Mouse (Mus musculus) midbrain, embryonic 14.5 days (tissue): ENCODE results near the gene Golga3. TPM values are rescaled to one million over a fixed set of nuclear protein-coding genes. Genes with fewer than 3 reads are reported as not detected.

ENCODE experiments used
- ATAC-seq: fragments of 200-750 bp; cut with Nextera tagmentation; 2 replicates; pipeline ENCODE4 v1.8.0; 2017; ENCODE audit warnings: moderate number of reproducible peaks, moderate library complexity; ENCODE audit not compliant: low FRiP score, low TSS enrichment
- DNase-seq: peaks from one replicate; pipeline ENCODE4 v3.0.0-alpha.2; 2015
- H3K27ac ChIP-seq: fragments of 300-500 bp; sonication (generic); replicated peaks from 2 replicates; pipeline ENCODE4 v1.5.1; 2014; ENCODE audit warnings: mild to moderate bottlenecking, low read depth, low read length, moderate library complexity
- H3K27me3 ChIP-seq: fragments of 300-500 bp; sonication (generic); 2 replicates; pipeline ENCODE4 v1.6.1; 2014; ENCODE audit warnings: low read length, control low read depth, mixed read lengths; ENCODE audit not compliant: control insufficient read depth, insufficient read depth
- H3K36me3 ChIP-seq: fragments of 300-500 bp; sonication (generic); 2 replicates; pipeline ENCODE4 v1.6.1; 2014; ENCODE audit warnings: low read length, control low read depth; ENCODE audit not compliant: control insufficient read depth, insufficient read depth
- H3K4me1 ChIP-seq: fragments of 300-500 bp; sonication (generic); 2 replicates; pipeline ENCODE4 v1.6.1; 2014; ENCODE audit warnings: mild to moderate bottlenecking, antibody characterized with exemption, low read length, control low read depth; ENCODE audit not compliant: control insufficient read depth, insufficient read depth
- H3K4me2 ChIP-seq: fragments of 300-500 bp; sonication (generic); 2 replicates; pipeline ENCODE4 v1.6.1; 2014; ENCODE audit warnings: mild to moderate bottlenecking, low read length, moderate library complexity
- H3K4me3 ChIP-seq: fragments of 300-500 bp; sonication (generic); replicated peaks from 2 replicates; pipeline ENCODE4 v1.5.1; 2014; ENCODE audit warnings: low read depth, low read length
- H3K9ac ChIP-seq: fragments of 300-500 bp; sonication (generic); replicated peaks from 2 replicates; pipeline ENCODE4 v1.6.1; 2014; ENCODE audit warnings: mild to moderate bottlenecking, low read length, moderate library complexity
- H3K9me3 ChIP-seq: fragments of 300-500 bp; sonication (generic); 2 replicates; pipeline ENCODE4 v1.6.1; 2016; ENCODE audit warnings: low read length, control low read depth, mixed read lengths; ENCODE audit not compliant: control insufficient read depth
- WGBS: fragments of 180-500 bp; shearing (Covaris S2); extraction: QIAGEN DNeasy Blood & Tissue Kit; methylation state at CpG from one replicate; pipeline ENCODE4 v1.1.7; 2014; 5-methylcytosine and 5-hydroxymethylcytosine counted together
- polyA plus RNA-seq: library from polyadenylated mRNA; unstranded; fragments of >200 nt; fragmentation: Nextera tagmentation; extraction: Ambion mirVana; gene quantifications from 2 replicates; pipeline ENCODE4 v1.2.1, GENCODE M21; 2014

Gene Golga3
- polyA plus RNA-seq, 1 experiment from 2014 or later: 29.4 TPM

DNA sequence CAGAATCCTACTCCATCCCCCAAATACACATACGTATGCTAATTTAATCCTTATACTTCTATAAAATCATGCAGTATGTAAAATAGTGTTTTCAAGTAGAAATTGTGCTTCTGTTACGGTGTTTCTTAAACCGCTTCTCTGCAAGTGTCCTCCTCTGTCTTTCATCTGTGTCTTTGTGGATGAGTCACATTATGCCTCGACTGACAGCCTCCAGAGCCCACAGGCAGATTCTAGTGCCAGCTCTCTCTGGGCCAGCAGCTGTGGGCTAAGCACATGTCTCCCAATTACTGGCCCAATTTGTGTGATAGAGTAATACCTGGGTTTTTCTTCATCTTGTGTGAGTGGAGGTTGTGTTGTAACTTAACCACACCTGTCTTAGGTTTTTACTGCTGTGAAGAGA is 7.1 kb upstream of the Golga3 start:
- DNase-seq (no peak), ATAC-seq (no peak)
- no peak overlapping the region for H3K27ac ChIP-seq
- no peaks in the 10 kb centered on the region for H3K9me3 ChIP-seq
- H3K9ac ChIP-seq: no peak overlapping the region
- WGBS: 94% methylated on average over 4 of the region's 4 CpGs
- H3K4me2 ChIP-seq: no peak overlapping the region
- no peaks in the 10 kb centered on the region for H3K27me3 ChIP-seq
- H3K4me3 ChIP-seq: no peak overlapping the region
- H3K4me1 ChIP-seq: no peaks in the 10 kb centered on the region
- peaks cover 77% of the 10 kb centered on the region for H3K36me3 ChIP-seq

DNA sequence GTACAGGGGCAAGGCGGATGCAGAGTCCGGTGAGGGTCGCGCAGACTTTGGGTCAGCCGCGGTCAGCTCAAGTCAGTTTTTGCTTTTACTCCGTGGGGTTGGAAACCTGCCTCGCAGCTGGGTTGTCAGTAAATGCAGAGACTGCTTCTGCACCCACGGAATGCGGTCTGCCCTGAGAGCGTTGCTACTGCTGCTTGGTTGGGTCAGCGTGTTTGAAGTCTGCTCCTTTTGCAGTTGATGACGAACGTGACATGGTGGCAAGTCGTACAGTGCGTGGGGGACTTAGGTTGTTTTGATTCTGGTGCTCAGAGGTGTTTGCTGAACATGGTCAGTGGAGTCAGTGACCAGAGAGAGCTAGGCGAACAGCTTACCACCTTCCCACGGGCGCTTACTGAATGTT is 520 bp downstream of the Golga3 start:
- Histone ChIP-seq H3K4me2 (peak overlapping the region; percentile 90), H3K27ac (peak overlapping the region; percentile 81), H3K4me3 (peak overlapping the region; percentile 91), H3K36me3 (peaks cover 14% of the 10 kb centered on the region), H3K9ac (peak overlapping the region; percentile 90), H3K27me3 (no peaks in the 10 kb centered on the region), H3K9me3 (no peaks in the 10 kb centered on the region), H3K4me1 (peaks cover 12% of the 10 kb centered on the region)
- DNase-seq (no peak), ATAC-seq (peak; percentile 19; the same call in 1 of the 2 replicates)
- 5% methylated on average over 19 of the region's 19 CpGs for WGBS

DNA sequence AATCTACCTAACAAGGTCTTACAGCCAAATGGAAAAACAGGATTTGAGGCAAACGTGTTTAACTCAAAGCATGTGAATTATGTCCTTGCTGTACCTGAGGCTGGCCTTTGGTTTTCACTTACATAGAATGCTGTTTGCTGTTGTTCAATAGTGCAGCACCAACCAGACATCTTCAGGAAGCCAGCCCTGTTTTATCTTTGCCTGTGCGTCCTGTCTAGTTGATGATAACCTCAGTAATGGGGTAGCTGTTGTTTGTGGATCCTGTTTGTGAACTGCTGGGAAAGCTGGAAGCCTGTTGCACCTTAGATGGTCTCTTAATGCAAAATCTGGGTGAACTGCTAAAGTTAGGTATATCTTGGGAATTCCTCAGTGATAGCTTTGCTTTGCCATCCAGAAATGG is 2.1 kb downstream of the Golga3 start:
- Histone ChIP-seq H3K27ac (no peak overlapping the region), H3K4me1 (peaks cover 12% of the 10 kb centered on the region), H3K4me2 (no peak overlapping the region), H3K9ac (no peak overlapping the region), H3K9me3 (no peaks in the 10 kb centered on the region), H3K27me3 (no peaks in the 10 kb centered on the region), H3K36me3 (peaks cover 17% of the 10 kb centered on the region), H3K4me3 (no peak overlapping the region)
- 96% methylated on average over 2 of the region's 2 CpGs for WGBS
- ATAC-seq (no peak), DNase-seq (no peak)

DNA sequence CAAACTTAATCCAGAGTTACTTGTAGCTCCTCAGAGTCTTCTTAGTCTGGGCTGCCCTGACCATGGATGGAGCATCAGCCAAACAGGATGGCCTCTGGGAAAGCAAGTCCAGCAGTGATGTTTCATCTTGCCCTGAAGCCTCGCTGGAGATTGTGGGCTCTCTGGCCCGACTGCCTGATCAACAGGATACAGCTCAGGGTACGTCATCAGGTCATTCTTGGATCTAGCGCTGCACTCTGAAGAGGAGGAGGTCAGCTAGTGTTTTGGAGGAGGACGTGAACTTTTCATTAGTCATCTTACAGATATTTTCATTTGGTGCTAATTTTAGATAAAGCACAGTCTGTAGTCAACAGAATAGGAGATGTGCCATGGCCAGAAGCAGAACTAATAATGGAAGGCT is 5.2 kb downstream of the Golga3 start:
- H3K27ac ChIP-seq: no peak overlapping the region
- H3K9ac ChIP-seq: no peak overlapping the region
- peaks cover 9% of the 10 kb centered on the region for H3K4me1 ChIP-seq
- no peak for DNase-seq
- H3K9me3 ChIP-seq: no peaks in the 10 kb centered on the region
- H3K36me3 ChIP-seq: peaks cover 45% of the 10 kb centered on the region
- 96% methylated on average over 5 of the region's 5 CpGs for WGBS
- H3K27me3 ChIP-seq: no peaks in the 10 kb centered on the region
- no peak for ATAC-seq
- no peak overlapping the region for H3K4me2 ChIP-seq
- no peak overlapping the region for H3K4me3 ChIP-seq

DNA sequence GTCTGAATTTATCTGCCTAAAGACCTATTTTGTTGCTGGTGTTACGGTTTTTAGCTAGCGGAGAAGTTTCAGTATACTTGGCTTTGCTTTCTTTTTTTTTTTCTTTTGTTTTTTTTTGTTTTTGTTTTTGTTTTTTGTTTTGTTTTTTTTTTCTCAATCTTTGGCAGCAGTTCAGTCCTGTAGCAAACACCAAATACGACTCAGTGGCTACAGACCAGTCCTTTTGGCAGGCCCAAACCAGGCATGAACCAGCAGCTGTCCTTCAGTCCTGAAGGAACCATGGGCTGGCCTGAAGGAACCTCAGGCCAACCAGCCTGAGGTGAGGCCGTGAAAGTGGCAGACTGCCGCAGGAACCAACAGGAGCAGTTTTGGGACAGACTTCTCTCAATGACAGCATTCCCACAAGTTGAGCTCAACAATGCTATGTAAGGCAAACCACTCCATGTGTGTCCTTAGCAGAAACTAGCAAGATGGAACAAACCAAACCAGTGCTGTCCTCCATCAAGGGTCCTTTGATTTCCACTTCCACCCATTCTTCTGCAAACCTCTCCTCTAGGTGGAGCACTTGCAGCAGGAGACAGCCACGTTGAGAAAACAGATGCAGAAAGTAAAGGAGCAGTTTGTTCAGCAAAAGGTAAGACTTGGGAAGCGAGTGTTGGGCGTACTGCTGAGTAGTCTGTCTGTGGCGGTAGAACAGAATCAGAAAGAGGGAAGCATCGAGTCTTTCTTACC is 26.8 kb downstream of the Golga3 start:
- DNase-seq: peak; percentile 3
- WGBS: 88% methylated on average over 10 of the region's 10 CpGs
- Histone ChIP-seq H3K27me3 (no peaks in the 10 kb centered on the region), H3K9ac (no peak overlapping the region), H3K4me1 (no peaks in the 10 kb centered on the region), H3K4me2 (no peak overlapping the region), H3K9me3 (no peaks in the 10 kb centered on the region), H3K27ac (no peak overlapping the region), H3K36me3 (peaks cover 80% of the 10 kb centered on the region), H3K4me3 (no peak overlapping the region)
- no peak for ATAC-seq

DNA sequence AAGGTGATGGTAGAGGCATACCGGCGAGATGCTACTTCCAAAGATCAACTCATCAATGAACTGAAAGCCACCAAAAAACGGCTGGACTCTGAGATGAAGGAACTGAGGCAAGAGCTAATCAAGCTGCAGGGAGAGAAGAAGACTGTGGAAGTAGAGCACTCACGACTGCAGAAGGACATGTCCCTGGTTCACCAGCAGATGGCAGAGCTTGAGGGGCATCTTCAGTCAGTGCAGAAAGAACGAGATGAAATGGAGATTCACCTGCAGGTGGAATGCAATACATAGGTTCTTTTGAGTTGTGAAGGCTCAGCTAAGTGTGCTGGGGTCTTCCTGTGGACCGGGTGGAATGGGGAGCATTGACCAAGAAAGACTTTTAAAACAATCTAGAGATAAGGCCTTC is 28.3 kb downstream of the Golga3 start:
- Histone ChIP-seq H3K4me2 (no peak overlapping the region), H3K4me1 (no peaks in the 10 kb centered on the region), H3K27me3 (no peaks in the 10 kb centered on the region), H3K9ac (no peak overlapping the region), H3K9me3 (no peaks in the 10 kb centered on the region), H3K36me3 (peaks cover 93% of the 10 kb centered on the region), H3K27ac (no peak overlapping the region), H3K4me3 (no peak overlapping the region)
- WGBS: 81% methylated on average over 6 of the region's 6 CpGs
- DNase-seq (no peak), ATAC-seq (no peak)

DNA sequence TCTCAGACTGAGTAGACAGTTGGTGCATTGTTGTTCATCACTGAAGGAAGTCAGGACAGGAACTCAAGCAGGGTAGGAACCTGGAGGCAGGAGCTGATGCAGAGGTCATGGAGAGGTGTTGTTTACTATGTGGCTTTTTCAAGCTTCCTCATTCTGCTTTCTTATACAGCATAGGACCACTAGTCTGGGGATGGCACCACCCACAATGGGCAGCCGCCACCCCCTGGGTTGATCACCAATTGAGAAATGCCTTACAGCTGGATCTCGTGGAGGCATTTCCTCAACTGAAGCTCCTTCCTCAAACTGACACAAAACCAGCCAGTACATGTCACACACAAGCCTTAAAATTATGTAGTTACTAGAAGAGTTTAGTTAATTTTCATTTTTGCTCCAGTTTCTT is 34.8 kb downstream of the Golga3 start:
- Histone ChIP-seq H3K4me1 (no peaks in the 10 kb centered on the region), H3K4me3 (no peak overlapping the region), H3K9ac (no peak overlapping the region), H3K4me2 (no peak overlapping the region), H3K9me3 (no peaks in the 10 kb centered on the region), H3K27me3 (no peaks in the 10 kb centered on the region), H3K36me3 (peaks cover 93% of the 10 kb centered on the region), H3K27ac (no peak overlapping the region)
- WGBS: 95% methylated on average over 2 of the region's 2 CpGs
- ATAC-seq (no peak), DNase-seq (no peak)

DNA sequence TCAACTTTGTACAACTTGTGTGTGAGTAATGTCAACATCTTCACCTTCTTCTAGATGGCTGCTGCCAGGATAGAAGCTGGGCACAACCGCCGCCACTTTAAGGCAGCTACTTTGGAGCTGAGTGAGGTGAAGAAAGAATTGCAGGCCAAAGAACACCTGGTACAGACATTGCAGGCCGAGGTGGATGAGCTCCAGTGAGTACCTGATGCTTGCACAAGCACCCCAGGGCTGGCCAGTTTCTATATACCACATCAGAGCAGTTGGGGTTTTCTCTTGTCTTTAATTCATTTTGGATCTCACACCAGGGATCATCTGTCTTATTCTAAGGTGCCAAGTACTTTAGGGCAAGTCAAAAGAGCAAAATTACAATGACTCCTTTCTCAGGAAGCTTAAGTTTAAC is 40.3 kb downstream of the Golga3 start:
- ATAC-seq: no peak
- Histone ChIP-seq H3K9me3 (no peaks in the 10 kb centered on the region), H3K9ac (no peak overlapping the region), H3K4me2 (no peak overlapping the region), H3K4me3 (no peak overlapping the region), H3K27ac (no peak overlapping the region), H3K27me3 (no peaks in the 10 kb centered on the region), H3K4me1 (no peaks in the 10 kb centered on the region), H3K36me3 (peaks cover 95% of the 10 kb centered on the region)
- no peak for DNase-seq
- WGBS: 95% methylated on average over 3 of the region's 3 CpGs

DNA sequence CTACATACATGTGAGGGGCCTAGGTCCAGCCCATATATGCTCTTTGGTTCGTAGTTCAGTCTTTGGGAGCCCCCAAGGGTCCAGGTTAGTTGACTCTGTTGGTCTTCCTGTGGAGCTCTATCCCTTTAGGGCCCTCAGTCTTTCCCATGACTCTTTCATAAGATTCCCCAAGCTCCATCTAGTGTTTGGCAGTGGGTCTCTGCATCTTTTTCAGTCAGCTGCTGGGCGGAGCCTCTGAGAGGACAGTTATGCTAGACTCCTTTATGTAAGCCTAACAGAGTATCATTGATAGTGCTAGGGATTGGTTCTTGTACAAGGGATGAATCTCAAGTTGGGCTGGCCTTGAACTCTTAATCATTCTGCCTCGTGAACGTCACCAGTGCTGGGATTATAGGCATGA is 43.8 kb downstream of the Golga3 start:
- no peak overlapping the region for H3K4me2 ChIP-seq
- H3K36me3 ChIP-seq: peaks cover 88% of the 10 kb centered on the region
- no peaks in the 10 kb centered on the region for H3K9me3 ChIP-seq
- ATAC-seq (no peak), DNase-seq (no peak)
- H3K4me1 ChIP-seq: no peaks in the 10 kb centered on the region
- WGBS: 91% methylated on average over 4 of the region's 4 CpGs
- H3K9ac ChIP-seq: no peak overlapping the region
- H3K27me3 ChIP-seq: no peaks in the 10 kb centered on the region
- H3K27ac ChIP-seq: no peak overlapping the region
- no peak overlapping the region for H3K4me3 ChIP-seq
